Mouse (Mus musculus): Measurements from ENCODE around the gene Spen. TPM values are rescaled to one million over a fixed set of nuclear protein-coding genes. Genes with fewer than 3 reads are reported as not detected.

The Spen gene
- polyA plus RNA-seq, 1 experiment from 2014 or later: 20.4 TPM

GRCm38 (mm10) chr4:141474431-141474830 is 64.0 kb downstream of the Spen start:
- Histone ChIP-seq H3K9ac (no peak overlapping the region), H3K4me3 (replicated peaks; ENCODE audit: low read length) (no peak overlapping the region), H3K4me2 (replicated peaks) (no peak overlapping the region), H3K27ac (no peak overlapping the region), H3K4me1 (replicated peaks; ENCODE audit: control insufficient read depth, insufficient read depth, low read length) (no peaks in the 10 kb centered on the region), H3K36me3 (replicated peaks; ENCODE audit: control insufficient read depth, insufficient read depth) (peaks cover 100% of the 10 kb centered on the region), H3K27me3 (ENCODE audit: control insufficient read depth, insufficient read depth, low read length) (no peaks in the 10 kb centered on the region), H3K9me3 (ENCODE audit: control insufficient read depth, low read length) (no peaks in the 10 kb centered on the region)
- ATAC-seq (ENCODE audit: low FRiP score) (no peak), DNase-seq (ENCODE audit: low spot score) (no peak)
- 88% methylated on average over 19 of the region's 19 CpGs for WGBS

- Histone ChIP-seq H3K27ac (no peak overlapping the region), H3K4me2 (replicated peaks) (no peak overlapping the region), H3K36me3 (replicated peaks; ENCODE audit: control insufficient read depth, insufficient read depth) (peaks cover 98% of the 10 kb centered on the region), H3K9ac (no peak overlapping the region), H3K9me3 (ENCODE audit: control insufficient read depth, low read length) (no peaks in the 10 kb centered on the region), H3K4me1 (replicated peaks; ENCODE audit: control insufficient read depth, insufficient read depth, low read length) (no peaks in the 10 kb centered on the region), H3K27me3 (ENCODE audit: control insufficient read depth, insufficient read depth, low read length) (no peaks in the 10 kb centered on the region), H3K4me3 (replicated peaks; ENCODE audit: low read length) (no peak overlapping the region)
- WGBS: 66% methylated on average over 32 of the region's 32 CpGs
- no peak for DNase-seq (ENCODE audit: low spot score)
- no peak for ATAC-seq (ENCODE audit: low FRiP score)
Observed at GRCm38 (mm10) chr4:141472641-141473321, 65.6 kb downstream of the Spen start.

GRCm38 (mm10) chr4:141471491-141471890 is 66.9 kb downstream of the Spen start:
- Histone ChIP-seq H3K27me3 (ENCODE audit: control insufficient read depth, insufficient read depth, low read length) (no peaks in the 10 kb centered on the region), H3K4me1 (replicated peaks; ENCODE audit: control insufficient read depth, insufficient read depth, low read length) (no peaks in the 10 kb centered on the region), H3K36me3 (replicated peaks; ENCODE audit: control insufficient read depth, insufficient read depth) (peaks cover 98% of the 10 kb centered on the region), H3K27ac (no peak overlapping the region), H3K9me3 (ENCODE audit: control insufficient read depth, low read length) (no peaks in the 10 kb centered on the region), H3K9ac (no peak overlapping the region), H3K4me3 (replicated peaks; ENCODE audit: low read length) (no peak overlapping the region), H3K4me2 (replicated peaks) (no peak overlapping the region)
- 97% methylated on average over 16 of the region's 16 CpGs for WGBS
- DNase-seq (ENCODE audit: low spot score): no peak
- ATAC-seq (ENCODE audit: low FRiP score): no peak

- H3K4me1 ChIP-seq (replicated peaks; ENCODE audit: control insufficient read depth, insufficient read depth, low read length): no peaks in the 10 kb centered on the region
- DNase-seq (ENCODE audit: low spot score): no peak
- H3K27ac ChIP-seq: no peak overlapping the region
- H3K27me3 ChIP-seq (ENCODE audit: control insufficient read depth, insufficient read depth, low read length): no peaks in the 10 kb centered on the region
- no peak for ATAC-seq (ENCODE audit: low FRiP score)
- H3K9me3 ChIP-seq (ENCODE audit: control insufficient read depth, low read length): no peaks in the 10 kb centered on the region
- WGBS: 94% methylated on average over 9 of the region's 9 CpGs
- no peak overlapping the region for H3K4me3 ChIP-seq (replicated peaks; ENCODE audit: low read length)
- peaks cover 98% of the 10 kb centered on the region for H3K36me3 ChIP-seq (replicated peaks; ENCODE audit: control insufficient read depth, insufficient read depth)
- no peak overlapping the region for H3K4me2 ChIP-seq (replicated peaks)
- no peak overlapping the region for H3K9ac ChIP-seq
Observed at GRCm38 (mm10) chr4:141469343-141469742, 69.1 kb downstream of the Spen start.

- no peak overlapping the region for H3K4me2 ChIP-seq (replicated peaks)
- 64% methylated on average over 10 of the region's 10 CpGs for WGBS
Observed at GRCm38 (mm10) chr4:141468576-141468975, 69.8 kb downstream of the Spen start.

GRCm38 (mm10) chr4:141467581-141467927 is 70.8 kb downstream of the Spen start:
- DNase-seq (ENCODE audit: low spot score): no peak
- WGBS: 84% methylated on average over 6 of the region's 6 CpGs

More at GRCm38 (mm10) chr4:141468576-141468975, 69.8 kb downstream of the Spen start:
- H3K27ac ChIP-seq: no peak overlapping the region
- peaks cover 98% of the 10 kb centered on the region for H3K36me3 ChIP-seq (replicated peaks; ENCODE audit: control insufficient read depth, insufficient read depth)
- no peaks in the 10 kb centered on the region for H3K27me3 ChIP-seq (ENCODE audit: control insufficient read depth, insufficient read depth, low read length)
- ATAC-seq (ENCODE audit: low FRiP score) (no peak), DNase-seq (ENCODE audit: low spot score) (no peak)
- H3K9ac ChIP-seq: no peak overlapping the region
- no peak overlapping the region for H3K4me3 ChIP-seq (replicated peaks; ENCODE audit: low read length)
- no peaks in the 10 kb centered on the region for H3K4me1 ChIP-seq (replicated peaks; ENCODE audit: control insufficient read depth, insufficient read depth, low read length)
- H3K9me3 ChIP-seq (ENCODE audit: control insufficient read depth, low read length): no peaks in the 10 kb centered on the region

GRCm38 (mm10) chr4:141466844-141467580 is 71.4 kb downstream of the Spen start:
- Histone ChIP-seq H3K4me2 (replicated peaks) (no peak overlapping the region), H3K9ac (no peak overlapping the region), H3K36me3 (replicated peaks; ENCODE audit: control insufficient read depth, insufficient read depth) (peaks cover 98% of the 10 kb centered on the region), H3K4me1 (replicated peaks; ENCODE audit: control insufficient read depth, insufficient read depth, low read length) (no peaks in the 10 kb centered on the region), H3K9me3 (ENCODE audit: control insufficient read depth, low read length) (no peaks in the 10 kb centered on the region), H3K27ac (no peak overlapping the region), H3K4me3 (replicated peaks; ENCODE audit: low read length) (no peak overlapping the region), H3K27me3 (ENCODE audit: control insufficient read depth, insufficient read depth, low read length) (no peaks in the 10 kb centered on the region)
- WGBS: 84% methylated on average over 15 of the region's 15 CpGs
- DNase-seq (ENCODE audit: low spot score): no peak
- no peak for ATAC-seq (ENCODE audit: low FRiP score)

More at GRCm38 (mm10) chr4:141467581-141467927, 70.8 kb downstream of the Spen start:
- H3K4me2 ChIP-seq (replicated peaks): no peak overlapping the region
- no peak for ATAC-seq (ENCODE audit: low FRiP score)
- peaks cover 98% of the 10 kb centered on the region for H3K36me3 ChIP-seq (replicated peaks; ENCODE audit: control insufficient read depth, insufficient read depth)
- H3K9me3 ChIP-seq (ENCODE audit: control insufficient read depth, low read length): no peaks in the 10 kb centered on the region
- H3K27me3 ChIP-seq (ENCODE audit: control insufficient read depth, insufficient read depth, low read length): no peaks in the 10 kb centered on the region
- no peak overlapping the region for H3K27ac ChIP-seq
- H3K4me3 ChIP-seq (replicated peaks; ENCODE audit: low read length): no peak overlapping the region
- H3K9ac ChIP-seq: no peak overlapping the region
- H3K4me1 ChIP-seq (replicated peaks; ENCODE audit: control insufficient read depth, insufficient read depth, low read length): no peaks in the 10 kb centered on the region

GRCm38 (mm10) chr4:141466289-141466795 is 72.1 kb downstream of the Spen start:
- 88% methylated on average over 16 of the region's 16 CpGs for WGBS
- H3K4me2 ChIP-seq (replicated peaks): no peak overlapping the region

GRCm38 (mm10) chr4:141465512-141466288 is 72.7 kb downstream of the Spen start:
- peaks cover 89% of the 10 kb centered on the region for H3K36me3 ChIP-seq (replicated peaks; ENCODE audit: control insufficient read depth, insufficient read depth)
- H3K27me3 ChIP-seq (ENCODE audit: control insufficient read depth, insufficient read depth, low read length): no peaks in the 10 kb centered on the region
- H3K4me2 ChIP-seq (replicated peaks): no peak overlapping the region
- no peaks in the 10 kb centered on the region for H3K4me1 ChIP-seq (replicated peaks; ENCODE audit: control insufficient read depth, insufficient read depth, low read length)
- ATAC-seq (ENCODE audit: low FRiP score): no peak
- WGBS: 87% methylated on average over 34 of the region's 34 CpGs
- no peak overlapping the region for H3K27ac ChIP-seq
- no peak overlapping the region for H3K9ac ChIP-seq
- H3K4me3 ChIP-seq (replicated peaks; ENCODE audit: low read length): no peak overlapping the region
- no peaks in the 10 kb centered on the region for H3K9me3 ChIP-seq (ENCODE audit: control insufficient read depth, low read length)
- DNase-seq (ENCODE audit: low spot score): no peak

More at GRCm38 (mm10) chr4:141466289-141466795, 72.1 kb downstream of the Spen start:
- Histone ChIP-seq H3K4me1 (replicated peaks; ENCODE audit: control insufficient read depth, insufficient read depth, low read length) (no peaks in the 10 kb centered on the region), H3K9ac (no peak overlapping the region), H3K36me3 (replicated peaks; ENCODE audit: control insufficient read depth, insufficient read depth) (peaks cover 96% of the 10 kb centered on the region), H3K9me3 (ENCODE audit: control insufficient read depth, low read length) (no peaks in the 10 kb centered on the region), H3K27ac (no peak overlapping the region), H3K4me3 (replicated peaks; ENCODE audit: low read length) (no peak overlapping the region), H3K27me3 (ENCODE audit: control insufficient read depth, insufficient read depth, low read length) (no peaks in the 10 kb centered on the region)
- ATAC-seq (ENCODE audit: low FRiP score): no peak
- DNase-seq (ENCODE audit: low spot score): no peak

All from hindbrain, embryonic 14.5 days (tissue).